Mouse (Mus musculus) lung, embryonic 14.5 days (tissue): ENCODE data around the gene Ccdc96. TPM values are rescaled to one million over a fixed set of nuclear protein-coding genes. Genes with fewer than 3 reads are reported as not detected.
A peak's percentile ranks its signal among the peaks of the same experiment; 100 is the strongest.

Experiments used
- ATAC-seq: fragments of 200-750 bp; cut with Nextera tagmentation; 2 replicates; pipeline ENCODE4 v1.8.0; 2017; ENCODE audit warnings: mild to moderate bottlenecking, moderate TSS enrichment, moderate library complexity; ENCODE audit not compliant: insufficient read depth
- DNase-seq: peaks from one replicate; pipeline ENCODE4 v3.0.0-alpha.2; 2015
- H3K27ac ChIP-seq: fragments of 300-500 bp; sonication (generic); 2 replicates; pipeline ENCODE4 v1.5.1; 2014; ENCODE audit warnings: low read depth, mild to moderate bottlenecking, moderate library complexity
- H3K27me3 ChIP-seq: fragments of 300-500 bp; sonication (generic); 2 replicates; pipeline ENCODE4 v1.6.1; 2014; ENCODE audit warnings: low read length, control low read depth; ENCODE audit not compliant: insufficient read depth
- H3K36me3 ChIP-seq: fragments of 300-500 bp; sonication (generic); 2 replicates; pipeline ENCODE4 v1.6.1; 2014; ENCODE audit warnings: control low read depth; ENCODE audit not compliant: insufficient read depth
- H3K4me1 ChIP-seq: fragments of 300-500 bp; sonication (generic); 2 replicates; pipeline ENCODE4 v1.6.1; 2014; ENCODE audit warnings: antibody characterized with exemption, control low read depth; ENCODE audit not compliant: insufficient read depth
- H3K4me2 ChIP-seq: fragments of 300-500 bp; sonication (generic); 2 replicates; pipeline ENCODE4 v1.6.1; 2014; ENCODE audit warnings: mild to moderate bottlenecking
- H3K4me3 ChIP-seq: fragments of 300-500 bp; sonication (generic); 2 replicates; pipeline ENCODE4 v1.5.1; 2014; ENCODE audit warnings: low read depth, low read length
- H3K9ac ChIP-seq: fragments of 300-500 bp; sonication (generic); 2 replicates; pipeline ENCODE4 v1.6.1; 2014
- H3K9me3 ChIP-seq: fragments of 300-500 bp; sonication (generic); 2 replicates; pipeline ENCODE4 v1.6.1; 2016; ENCODE audit warnings: low read depth, low read length, control low read depth
- CTCF ChIP-seq: IDR thresholded peaks from 2 replicates; pipeline ENCODE4 v1.5.1; 2016; ENCODE audit warnings: antibody characterized with exemption, low read depth
- WGBS: fragments of 180-500 bp; shearing (Covaris S2); extraction: QIAGEN DNeasy Blood & Tissue Kit; methylation state at CpG from one replicate; pipeline ENCODE4 v1.1.7; 2014; 5-methylcytosine and 5-hydroxymethylcytosine counted together
- polyA plus RNA-seq: library from polyadenylated mRNA; unstranded; fragments of >200 nt; fragmentation: Nextera tagmentation; extraction: Ambion mirVana; gene quantifications from 2 replicates; pipeline ENCODE4 v1.2.1, GENCODE M21; 2014

The Ccdc96 gene
- polyA plus RNA-seq, 1 experiment from 2014 or later, result 0.28 TPM

DNA sequence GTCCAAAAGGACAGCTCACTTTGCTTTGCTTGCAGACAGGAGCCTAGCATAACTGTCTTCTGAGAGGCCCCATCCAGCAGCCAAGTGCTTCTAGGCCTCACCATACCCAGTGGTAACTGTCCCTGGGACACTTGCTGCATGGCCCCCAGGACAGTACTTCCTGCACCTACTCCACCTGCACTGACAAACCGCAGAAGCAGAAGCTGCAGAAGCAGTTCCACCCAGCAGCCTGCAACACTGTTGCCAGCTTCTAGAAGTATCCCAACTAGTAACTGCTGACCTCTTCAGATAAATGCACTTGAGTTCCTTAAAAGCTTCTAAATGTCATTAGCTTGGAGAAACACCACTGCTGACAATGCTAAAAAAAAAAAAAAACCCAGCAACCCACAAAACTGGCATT, 30.7 kb downstream of the Ccdc96 start:
- no peaks in the 10 kb centered on the region for H3K4me1 ChIP-seq
- 92% methylated on average over 1 of the region's 1 CpGs for WGBS
- H3K36me3 ChIP-seq, result peaks cover 71% of the 10 kb centered on the region
- no peak overlapping the region for H3K27ac ChIP-seq
- H3K27me3 ChIP-seq, result no peaks in the 10 kb centered on the region
- TF ChIP-seq CTCF, result no peak
- no peak overlapping the region for H3K9ac ChIP-seq
- ATAC-seq, result no peak
- no peak overlapping the region for H3K4me3 ChIP-seq
- no peak for DNase-seq
- no peak overlapping the region for H3K4me2 ChIP-seq
- no peaks in the 10 kb centered on the region for H3K9me3 ChIP-seq

DNA sequence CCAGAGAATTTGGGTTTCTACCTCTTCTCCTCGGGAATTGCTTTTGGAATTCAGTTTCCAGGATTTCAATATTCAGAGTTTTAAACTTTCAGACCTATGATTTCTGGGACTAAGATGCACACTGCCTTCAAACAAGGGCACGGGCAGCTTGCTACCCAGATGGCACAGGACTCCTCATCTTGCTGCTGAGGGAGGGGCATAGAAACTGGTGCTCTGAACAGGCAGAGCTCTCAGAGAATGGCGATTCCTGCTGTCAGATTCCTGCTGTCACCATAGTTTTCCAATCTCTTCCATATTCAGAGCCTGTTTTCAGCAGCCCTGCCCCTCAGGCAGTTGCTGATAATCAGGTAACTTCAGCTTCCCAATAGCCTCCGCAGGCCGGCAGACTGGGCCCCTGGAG, 31.2 kb downstream of the Ccdc96 start:
- Histone ChIP-seq H3K9ac (no peak overlapping the region), H3K9me3 (no peaks in the 10 kb centered on the region), H3K4me2 (no peak overlapping the region), H3K36me3 (peaks cover 72% of the 10 kb centered on the region), H3K4me3 (no peak overlapping the region), H3K27ac (no peak overlapping the region), H3K4me1 (no peaks in the 10 kb centered on the region), H3K27me3 (no peaks in the 10 kb centered on the region)
- no peak for TF ChIP-seq CTCF
- DNase-seq (no peak), ATAC-seq (no peak)
- 82% methylated on average over 5 of the region's 5 CpGs for WGBS

DNA sequence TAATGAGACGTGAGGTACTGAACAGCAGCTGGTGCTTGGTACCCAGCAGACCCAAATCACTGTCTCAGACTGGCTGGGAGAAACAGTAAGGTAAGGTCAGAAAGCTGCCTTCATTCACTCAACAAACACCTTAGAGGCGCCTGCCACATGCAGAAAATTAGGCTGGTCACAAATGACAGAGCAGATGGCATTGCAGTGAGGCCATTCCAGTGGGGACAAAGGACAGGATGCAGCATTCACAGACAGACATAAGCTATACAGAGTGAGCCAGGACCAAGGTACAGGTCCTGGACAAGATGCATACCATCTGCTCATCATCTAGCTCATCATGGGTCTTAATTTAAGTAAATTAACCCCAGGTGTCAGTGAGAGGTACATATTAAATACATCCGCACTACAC, 33.2 kb downstream of the Ccdc96 start:
- Histone ChIP-seq H3K4me3 (no peak overlapping the region), H3K9ac (no peak overlapping the region), H3K9me3 (no peaks in the 10 kb centered on the region), H3K4me1 (no peaks in the 10 kb centered on the region), H3K36me3 (peaks cover 68% of the 10 kb centered on the region), H3K27me3 (no peaks in the 10 kb centered on the region), H3K27ac (no peak overlapping the region), H3K4me2 (no peak overlapping the region)
- WGBS, result 89% methylated on average over 3 of the region's 3 CpGs
- no peak for DNase-seq
- no peak for ATAC-seq
- no peak for TF ChIP-seq CTCF

DNA sequence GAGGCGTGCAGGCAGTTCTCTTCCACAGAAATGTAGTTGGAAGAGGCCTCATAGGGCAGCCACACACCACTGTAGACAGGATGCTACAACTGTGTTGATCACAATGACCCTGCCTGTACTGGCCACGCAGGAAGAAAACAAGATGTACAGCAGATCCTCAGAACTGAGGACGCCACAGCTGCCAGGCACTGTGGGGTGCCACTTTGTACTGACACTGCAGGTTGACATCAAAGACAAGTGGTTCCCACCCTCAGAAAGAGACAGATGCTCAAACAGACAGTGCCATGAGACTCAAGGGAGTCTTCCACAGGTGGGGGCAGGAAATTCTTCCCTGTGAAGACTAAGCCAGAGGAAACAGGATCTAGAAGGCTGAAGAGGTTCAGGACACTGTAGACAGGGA, 35.4 kb downstream of the Ccdc96 start:
- no peak overlapping the region for H3K4me3 ChIP-seq
- whole genome bisulfite sequencing, result 83% methylated on average over 3 of the region's 3 CpGs
- no peak for ATAC-seq
- no peak overlapping the region for H3K9ac ChIP-seq
- H3K27ac ChIP-seq, result no peak overlapping the region
- H3K9me3 ChIP-seq, result no peaks in the 10 kb centered on the region
- H3K4me2 ChIP-seq, result no peak overlapping the region
- no peaks in the 10 kb centered on the region for H3K4me1 ChIP-seq
- peaks cover 75% of the 10 kb centered on the region; the same call in 1 of the 2 replicates for H3K36me3 ChIP-seq
- H3K27me3 ChIP-seq, result no peaks in the 10 kb centered on the region
- no peak for DNase-seq
- TF ChIP-seq CTCF, result no peak

DNA sequence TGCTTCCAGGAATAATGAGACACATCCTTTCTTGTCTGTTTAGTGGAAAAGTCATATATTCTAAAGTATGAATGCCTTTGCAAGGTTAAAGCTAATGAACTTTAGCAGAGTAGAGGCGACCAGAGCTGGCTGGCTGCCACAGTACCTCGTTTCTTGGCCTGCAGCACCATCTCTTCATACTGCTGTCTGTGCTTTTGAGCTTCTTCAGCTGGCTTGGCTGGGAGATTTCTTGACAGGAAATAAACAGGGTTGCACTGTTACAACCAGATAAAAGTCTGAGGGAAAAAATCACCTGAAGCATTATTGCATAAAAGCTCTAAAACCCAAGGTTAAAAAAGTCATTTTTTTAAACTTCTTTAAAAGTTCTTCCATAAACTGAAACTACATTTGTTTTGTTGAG, 38.4 kb downstream of the Ccdc96 start:
- H3K4me1 ChIP-seq, result no peaks in the 10 kb centered on the region
- WGBS, result 36% methylated on average over 2 of the region's 2 CpGs
- no peak overlapping the region for H3K27ac ChIP-seq
- H3K4me2 ChIP-seq, result no peak overlapping the region
- no peak overlapping the region for H3K9ac ChIP-seq
- DNase-seq, result peak; percentile 64
- ATAC-seq, result no peak
- H3K9me3 ChIP-seq, result no peaks in the 10 kb centered on the region
- no peak overlapping the region for H3K4me3 ChIP-seq
- TF ChIP-seq CTCF, result no peak
- peaks cover 56% of the 10 kb centered on the region; the same call in 1 of the 2 replicates for H3K36me3 ChIP-seq
- no peaks in the 10 kb centered on the region for H3K27me3 ChIP-seq

DNA sequence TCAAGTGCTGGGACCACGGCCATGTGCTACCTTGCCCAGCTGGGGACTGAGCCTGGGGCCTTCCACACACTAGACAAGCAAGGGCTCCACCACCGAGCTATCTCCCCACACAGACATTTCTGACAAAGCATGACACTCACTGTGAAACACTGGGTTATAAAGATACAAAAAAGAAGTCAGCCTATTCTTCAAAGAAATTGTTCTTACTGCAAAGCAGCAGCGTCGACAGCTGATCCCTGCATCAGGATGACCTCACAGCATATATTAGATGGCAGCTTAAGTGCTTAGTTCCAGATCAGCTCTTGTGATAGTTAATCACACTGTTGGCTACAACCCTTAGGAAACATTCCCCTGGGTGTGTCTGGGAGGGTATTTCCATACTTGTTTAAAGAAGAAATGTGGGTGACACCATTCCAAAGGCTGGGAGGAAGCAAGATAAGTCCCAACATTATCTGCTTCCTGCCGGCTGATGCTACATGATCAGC, 38.9 kb downstream of the Ccdc96 start:
- H3K36me3 ChIP-seq, result peaks cover 51% of the 10 kb centered on the region; the same call in 1 of the 2 replicates
- no peaks in the 10 kb centered on the region for H3K9me3 ChIP-seq
- H3K4me1 ChIP-seq, result no peaks in the 10 kb centered on the region
- WGBS, result 69% methylated on average over 5 of the region's 5 CpGs
- DNase-seq (no peak), ATAC-seq (no peak)
- H3K27ac ChIP-seq, result no peak overlapping the region
- no peaks in the 10 kb centered on the region for H3K27me3 ChIP-seq
- H3K4me3 ChIP-seq, result no peak overlapping the region
- TF ChIP-seq CTCF, result no peak
- no peak overlapping the region for H3K9ac ChIP-seq
- no peak overlapping the region for H3K4me2 ChIP-seq

DNA sequence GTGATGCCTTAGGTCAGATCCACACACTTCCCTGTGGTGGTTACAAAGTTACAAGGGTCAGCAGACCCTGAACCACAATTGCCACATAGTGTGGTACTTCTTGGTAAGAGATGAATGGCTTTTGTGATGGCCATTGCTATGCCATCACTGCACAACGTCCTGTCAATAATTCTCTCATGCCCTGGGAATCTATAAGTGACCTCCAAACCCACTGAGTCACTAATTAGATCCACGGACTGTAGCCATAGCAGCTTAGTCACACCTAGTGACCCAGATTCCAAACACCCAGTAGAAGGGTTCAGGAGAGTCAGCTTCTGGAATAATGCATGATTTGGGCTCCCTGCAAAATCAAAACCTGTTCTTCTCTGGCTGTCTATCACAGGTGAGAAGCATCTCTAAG, 40.8 kb downstream of the Ccdc96 start:
- ATAC-seq (no peak), DNase-seq (no peak)
- WGBS, result 75% methylated on average over 2 of the region's 2 CpGs
- Histone ChIP-seq H3K9me3 (no peaks in the 10 kb centered on the region), H3K9ac (no peak overlapping the region), H3K4me2 (no peak overlapping the region), H3K4me1 (peaks cover 11% of the 10 kb centered on the region), H3K4me3 (no peak overlapping the region), H3K27me3 (no peaks in the 10 kb centered on the region), H3K27ac (no peak overlapping the region), H3K36me3 (peaks cover 33% of the 10 kb centered on the region; the same call in 1 of the 2 replicates)
- TF ChIP-seq CTCF, result no peak

DNA sequence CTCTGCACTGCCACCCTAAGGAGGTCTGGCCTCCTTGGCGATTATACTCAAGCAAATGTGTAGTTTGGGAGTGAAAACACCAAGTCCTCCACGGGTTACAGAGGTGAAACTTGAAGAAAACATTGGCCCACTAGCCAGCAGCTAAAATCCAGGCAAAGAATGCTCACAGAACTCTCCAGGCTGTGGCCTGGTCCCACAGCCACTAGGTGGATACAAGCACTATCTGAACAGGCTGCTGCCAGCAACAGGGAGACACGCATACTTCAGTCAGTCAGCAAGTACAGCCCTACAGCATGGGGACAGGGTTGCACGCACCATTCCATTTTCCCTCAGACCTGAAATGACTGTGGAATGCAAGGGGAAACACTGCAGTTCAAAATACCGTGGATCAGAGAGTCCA, 41.9 kb downstream of the Ccdc96 start:
- Histone ChIP-seq H3K9me3 (no peaks in the 10 kb centered on the region), H3K27me3 (no peaks in the 10 kb centered on the region), H3K27ac (no peak overlapping the region), H3K36me3 (peaks cover 28% of the 10 kb centered on the region; the same call in 1 of the 2 replicates), H3K4me1 (peaks cover 11% of the 10 kb centered on the region), H3K4me2 (no peak overlapping the region), H3K4me3 (no peak overlapping the region), H3K9ac (no peak overlapping the region)
- peak; percentile 7 for DNase-seq
- 74% methylated on average over 5 of the region's 5 CpGs for WGBS
- TF ChIP-seq CTCF, result peak; percentile 53
- ATAC-seq, result no peak
